Mouse (Mus musculus): ENCODE data around the gene Mgat5.

The Mgat5 gene

GRCm38 (mm10) chr1:127308207-127308725 lies 103.5 kb downstream of the Mgat5 start:
- DNase-seq = no peak

GRCm38 (mm10) chr1:127308989-127309701 lies 104.3 kb downstream of the Mgat5 start:
- DNase-seq = no peak

- no peak for DNase-seq
Measured at GRCm38 (mm10) chr1:127310011-127310410, 105.2 kb downstream of the Mgat5 start.

GRCm38 (mm10) chr1:127310703-127311102 lies 105.9 kb downstream of the Mgat5 start:
- DNase-seq = no peak

GRCm38 (mm10) chr1:127313652-127314350 lies 109.0 kb downstream of the Mgat5 start:
- DNase-seq = no peak

- DNase-seq = no peak
Measured at GRCm38 (mm10) chr1:127315763-127316627, 111.2 kb downstream of the Mgat5 start.

GRCm38 (mm10) chr1:127316651-127317050 lies 111.8 kb downstream of the Mgat5 start:
- no peak for DNase-seq

DNA sequence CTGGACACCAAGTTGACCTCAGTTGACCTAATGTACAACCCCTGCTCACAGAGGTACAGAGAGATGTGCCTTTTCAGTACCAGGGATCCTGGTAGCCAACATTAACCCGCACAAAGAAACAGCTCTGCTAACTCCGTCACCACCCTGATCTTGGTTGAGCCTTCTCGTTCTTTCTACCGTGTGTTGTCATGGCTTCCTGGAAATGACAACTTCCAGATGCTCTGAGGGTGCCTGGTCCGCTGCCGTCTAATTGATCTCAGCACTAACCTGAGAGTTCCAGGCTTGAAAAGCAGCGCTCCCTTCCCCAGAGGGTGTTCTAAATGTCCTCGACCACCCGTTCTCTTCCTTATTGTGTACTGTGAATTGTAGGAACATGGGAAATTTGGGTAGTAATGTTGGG lies 112.7 kb downstream of the Mgat5 start:
- DNase-seq = no peak

DNA sequence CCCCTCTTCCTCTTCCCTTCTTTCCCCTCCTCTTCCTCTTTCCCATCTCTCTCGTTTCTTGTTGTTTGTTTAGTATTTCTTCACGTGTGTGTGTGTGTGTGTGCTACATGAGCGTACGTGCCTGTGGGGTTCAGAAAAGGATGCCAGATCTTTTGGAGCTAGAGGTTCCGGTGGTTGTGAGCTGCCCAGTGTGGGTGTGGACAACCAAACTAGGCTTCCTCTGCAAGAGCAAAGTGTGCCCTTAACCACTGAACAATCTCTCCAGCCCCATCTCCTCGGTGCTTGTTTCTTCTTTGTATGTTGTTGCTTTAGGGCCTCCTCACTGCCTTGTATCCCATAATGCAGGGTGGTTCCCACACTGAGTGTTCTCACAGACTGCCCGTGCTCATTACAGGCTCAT lies 113.7 kb downstream of the Mgat5 start:
- DNase-seq = no peak

- no peak for DNase-seq
Measured at GRCm38 (mm10) chr1:127319768-127320167, 115.0 kb downstream of the Mgat5 start.

GRCm38 (mm10) chr1:127320956-127321355 lies 116.1 kb downstream of the Mgat5 start:
- DNase-seq = no peak

DNA sequence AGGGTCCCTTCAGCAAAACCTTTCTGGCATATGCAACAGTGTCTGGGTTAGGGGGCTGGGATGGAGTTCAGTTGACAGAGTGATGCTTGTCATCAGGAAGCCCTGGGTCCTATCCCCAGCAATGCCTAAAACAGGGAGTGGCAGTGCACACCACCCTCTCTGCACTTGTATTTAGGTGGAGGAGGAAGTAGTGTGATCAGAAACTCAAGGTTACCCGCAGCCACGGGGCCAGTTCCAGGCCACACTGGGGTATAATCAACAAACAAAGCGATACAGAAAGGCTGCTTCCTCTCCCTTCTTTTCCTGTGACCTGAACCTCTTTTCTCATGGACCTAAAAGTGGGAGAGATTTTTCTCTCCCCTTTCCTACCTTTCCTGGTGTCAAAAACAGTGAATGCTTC lies 116.8 kb downstream of the Mgat5 start:
- no peak for DNase-seq

- DNase-seq = no peak
Measured at GRCm38 (mm10) chr1:127322169-127322805, 117.5 kb downstream of the Mgat5 start.

DNA sequence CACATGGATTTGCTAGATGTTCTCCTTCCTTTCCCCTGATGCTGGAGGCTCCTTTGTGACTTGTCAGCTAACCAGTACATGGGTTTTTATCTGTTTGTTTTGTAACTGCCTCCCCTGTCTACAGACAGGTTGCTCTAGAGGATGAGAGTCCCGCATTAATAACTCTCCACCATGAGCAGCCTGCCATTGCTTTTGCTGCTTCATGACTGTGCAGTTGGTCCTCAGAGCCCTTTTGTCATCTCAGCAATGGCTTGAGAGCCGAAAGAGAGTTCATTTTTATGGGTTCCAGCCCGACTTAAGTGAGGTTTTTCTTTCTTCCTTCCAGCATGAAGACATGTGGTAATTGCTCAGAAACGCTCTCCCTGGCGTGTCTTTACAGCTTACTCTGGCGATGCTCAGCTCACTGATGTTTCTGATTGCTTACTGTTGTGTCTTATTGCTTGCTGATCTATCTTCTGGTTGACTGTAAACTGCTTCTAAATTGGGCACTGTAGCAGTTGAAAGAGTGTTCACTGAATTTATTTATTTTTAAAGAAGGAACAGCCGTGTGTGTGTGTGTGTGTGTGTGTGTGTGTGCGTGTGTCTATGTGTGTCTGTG lies 120.9 kb downstream of the Mgat5 start:
- no peak for DNase-seq

DNA sequence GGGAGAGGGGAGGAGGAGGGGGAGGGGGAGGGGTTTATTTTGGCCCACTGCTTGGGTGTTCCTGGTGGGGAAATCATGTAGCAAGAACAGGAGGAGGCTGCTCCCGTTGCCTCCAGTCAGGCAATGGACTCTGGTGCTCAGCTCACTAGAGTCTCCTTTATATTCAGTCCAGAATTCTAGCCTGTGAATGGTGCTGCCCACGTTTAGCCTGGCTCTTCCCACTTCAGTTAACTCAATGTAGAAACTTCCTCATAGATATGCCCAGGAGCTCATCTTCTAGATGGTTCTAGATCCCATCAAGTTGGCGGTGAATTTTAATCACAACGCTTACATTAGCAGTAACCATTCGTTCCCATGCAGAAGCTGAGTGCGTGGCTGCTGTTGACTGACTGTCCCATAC lies 123.0 kb downstream of the Mgat5 start:
- no peak for DNase-seq

GRCm38 (mm10) chr1:127328354-127328875 lies 123.6 kb downstream of the Mgat5 start:
- no peak for DNase-seq

DNA sequence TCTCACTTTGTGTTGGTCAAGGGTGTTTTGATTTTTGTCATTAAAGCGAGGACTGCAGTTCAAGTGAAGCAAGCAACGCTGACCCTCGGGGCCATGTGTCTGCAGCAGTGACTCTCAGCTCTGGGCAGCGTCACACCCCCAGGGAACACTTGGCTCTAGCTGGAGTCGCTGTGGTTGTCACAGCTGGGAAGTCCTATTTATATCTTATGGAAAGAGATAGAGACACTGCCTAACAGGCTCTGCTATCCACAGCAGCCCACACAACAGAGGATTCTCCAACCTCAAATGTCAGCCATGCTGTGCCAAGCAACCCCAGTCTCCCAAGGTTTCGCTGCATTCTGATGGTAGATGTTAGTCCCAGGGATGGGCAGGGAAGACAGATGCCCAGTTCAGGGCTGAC lies 125.0 kb downstream of the Mgat5 start:
- DNase-seq = no peak

- DNase-seq = no peak
Measured at GRCm38 (mm10) chr1:127337740-127338139, 132.9 kb downstream of the Mgat5 start.

DNA sequence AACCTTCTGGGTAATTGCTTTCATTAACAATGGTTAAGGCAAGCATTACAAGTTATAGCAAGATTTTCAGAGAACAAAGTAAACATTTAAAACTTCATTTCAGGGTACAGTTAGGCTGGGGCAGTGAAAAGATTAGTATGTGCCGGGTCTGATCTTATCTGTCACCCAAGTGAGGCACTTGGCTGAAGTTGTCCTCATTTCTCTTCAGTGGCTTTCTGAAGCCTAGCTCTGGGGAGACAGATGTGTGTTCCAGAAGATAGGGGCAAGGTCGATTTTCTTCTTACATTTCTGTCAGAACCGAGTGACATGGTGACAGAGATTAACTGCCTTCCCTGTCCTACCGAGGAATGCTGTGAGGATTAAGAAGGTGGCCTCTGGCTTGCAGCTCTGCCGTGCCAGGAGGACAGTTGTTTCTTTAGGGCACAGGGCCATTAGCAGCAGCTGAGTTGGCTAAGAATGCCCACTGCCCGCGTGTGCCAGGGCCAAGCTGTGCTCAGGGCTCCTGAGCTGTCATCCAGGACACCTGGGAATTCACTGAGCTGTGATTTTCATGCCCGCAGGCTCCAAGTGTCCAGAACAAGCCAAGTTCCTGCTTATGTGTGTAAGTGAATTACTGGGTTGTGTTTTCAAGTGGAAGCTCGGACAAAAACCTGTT lies 134.1 kb downstream of the Mgat5 start:
- peak; percentile 42 for DNase-seq

DNA sequence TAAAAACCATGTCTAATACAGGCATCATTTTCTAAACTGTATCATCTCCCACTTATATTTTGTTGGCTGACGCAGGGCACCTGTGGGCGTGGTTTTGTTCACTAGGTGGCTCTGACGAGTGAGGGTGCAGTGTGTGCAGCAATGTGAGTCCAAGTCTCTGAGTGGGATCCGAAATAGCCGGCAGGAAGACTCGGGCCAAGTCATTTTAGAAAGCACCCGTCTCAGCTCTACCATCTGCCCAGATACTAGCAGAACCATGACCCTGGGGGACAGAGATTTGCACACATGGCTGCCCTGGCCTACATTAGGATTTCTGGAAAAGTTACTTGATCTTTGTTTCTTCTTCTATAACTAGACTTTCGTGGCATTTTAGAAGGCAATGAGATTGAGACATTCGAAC lies 135.5 kb downstream of the Mgat5 start:
- DNase-seq = peak; percentile 26

GRCm38 (mm10) chr1:127344913-127345312 lies 140.1 kb downstream of the Mgat5 start:
- DNase-seq = no peak
